In genomic region chr3:79370385-79370929, GRCm38 (mm10) we compare ENCODE assay signal across 22 mouse cellular contexts. TPM values are rescaled to one million over a fixed set of nuclear protein-coding genes. Genes with fewer than 3 reads are reported as not detected.
"Had no signal": no experiment of that assay in that cellular context is flagged by ENCODE, and none has a peak within 500 bp of the region (broad histone marks: within the 10 kb centered on the region; RNA-seq: fewer than 3 reads in every experiment).

No protein-coding gene starts in this region.

- H3K9me3 ChIP-seq: hindbrain, embryonic 15.5 days; limb, embryonic 13.5 days; midbrain, embryonic 15.5 days; neural tube, embryonic 13.5 days had no signal

- H3K27ac ChIP-seq: hindbrain, embryonic 15.5 days; layer of hippocampus, adult 2 months; limb, embryonic 13.5 days; liver, embryonic 14.5 days; midbrain, embryonic 15.5 days; neural tube, embryonic 13.5 days; stomach, postnatal 0 days had no signal

- H3K4me2 ChIP-seq: hindbrain, embryonic 15.5 days; limb, embryonic 13.5 days; midbrain, embryonic 15.5 days; neural tube, embryonic 13.5 days had no signal

- H3K36me3 ChIP-seq: hindbrain, embryonic 15.5 days; limb, embryonic 13.5 days; midbrain, embryonic 15.5 days; neural tube, embryonic 13.5 days had no signal

- H3K9ac ChIP-seq: hindbrain, embryonic 15.5 days; limb, embryonic 13.5 days; liver, embryonic 14.5 days; midbrain, embryonic 15.5 days; neural tube, embryonic 13.5 days had no signal

- H3K4me3 ChIP-seq: hindbrain, embryonic 15.5 days; layer of hippocampus, adult 2 months; limb, embryonic 13.5 days; midbrain, embryonic 15.5 days; neural tube, embryonic 13.5 days had no signal

- ATAC-seq: inflammation-experienced regulatory T-cells, adult 6 months; intestine, postnatal 0 days; midbrain, embryonic 15.5 days had no signal

- H3K4me1 ChIP-seq: hindbrain, embryonic 15.5 days; limb, embryonic 13.5 days; neural tube, embryonic 13.5 days had no signal

- H3K27me3 ChIP-seq: hindbrain, embryonic 15.5 days; limb, embryonic 13.5 days; midbrain, embryonic 15.5 days; neural tube, embryonic 13.5 days had no signal

- DNase-seq: kidney, adult 8-10 months; kidney, postnatal 36 days; left cerebral cortex, postnatal 4 days; right cerebral cortex, postnatal 25 days; thymus, adult 18-20 months; thymus, postnatal 25 days had no signal

RNA-seq across cellular contexts. Expression of gene Gm17359, which starts 34.0 kb away (rescaled TPM):
- total RNA-seq: layer of hippocampus, adult 2 months; layer of hippocampus, postnatal 14 days; left cerebral cortex, adult 18-20 months; left cerebral cortex, postnatal 10 days; left cerebral cortex, postnatal 4 days; megakaryocyte-erythroid progenitor cell, adult 5-6 weeks had no signal
- polyA plus RNA-seq: hindbrain, embryonic 15.5 days; inflammation-experienced regulatory T-cells, adult 6 months; intestine, postnatal 0 days; kidney, embryonic 16.5 days; liver, embryonic 14.5 days; midbrain, embryonic 15.5 days; neural tube, embryonic 13.5 days; small intestine, adult 2 months; stomach, postnatal 0 days; urinary bladder, adult 2 months had no signal
